Mouse (Mus musculus) spleen, postnatal 14 days (tissue): ENCODE measurements at regions not wholly inside any gene's neighbourhood (a gene's known extent, or its start where the extent isn't known, plus 50 kb on each side); places are given as distances from the start of the nearest gene placed in this dataset.

Experiments
- DNase-seq, 2 experiments: peaks; one replicate each; pipeline ENCODE4 v3.0.0; 2021 to 2022; ENCODE audit warnings: low spot score in 2 of 2

GRCm38 (mm10) chr9:41768316-41768715 lies 355.8 kb downstream of the Sorl1 start:
- DNase-seq, result no peak

- DNase-seq, result no peak
Measured at GRCm38 (mm10) chr9:41766533-41766920, 357.6 kb downstream of the Sorl1 start.

- DNase-seq, result no peak
Measured at GRCm38 (mm10) chr9:41765816-41766532, 358.1 kb downstream of the Sorl1 start.

- no peak for DNase-seq
Measured at GRCm38 (mm10) chr9:41761050-41761576, 363.0 kb downstream of the Sorl1 start.

GRCm38 (mm10) chr9:41754434-41755002 lies 369.6 kb downstream of the Sorl1 start:
- no peak for DNase-seq

GRCm38 (mm10) chr9:41745979-41746647 lies 378.0 kb downstream of the Sorl1 start:
- DNase-seq, result no peak

- DNase-seq, result no peak
Measured at GRCm38 (mm10) chr9:41741500-41741899, 382.6 kb downstream of the Sorl1 start.

GRCm38 (mm10) chr9:41740536-41740935 lies 383.6 kb downstream of the Sorl1 start:
- no peak for DNase-seq

- DNase-seq, result no peak
Measured at GRCm38 (mm10) chr9:41737671-41738070, 386.4 kb downstream of the Sorl1 start.

- DNase-seq, result no peak
Measured at GRCm38 (mm10) chr9:41736881-41737280, 387.2 kb downstream of the Sorl1 start.

- DNase-seq, result no peak
Measured at GRCm38 (mm10) chr9:41736234-41736859, 387.8 kb downstream of the Sorl1 start.

- DNase-seq, result no peak
Measured at GRCm38 (mm10) chr9:41735448-41736233, 388.5 kb downstream of the Sorl1 start.

GRCm38 (mm10) chr9:41734925-41735447 lies 389.1 kb downstream of the Sorl1 start:
- DNase-seq, result no peak

- no peak for DNase-seq
Measured at GRCm38 (mm10) chr9:41721609-41722008, 402.5 kb downstream of the Sorl1 start.

- no peak for DNase-seq
Measured at GRCm38 (mm10) chr9:41715231-41715630, 408.9 kb downstream of the Sorl1 start.

- DNase-seq, result no peak
Measured at GRCm38 (mm10) chr9:41705972-41706371, 418.1 kb downstream of the Sorl1 start.

GRCm38 (mm10) chr9:41705461-41705903 lies 418.6 kb downstream of the Sorl1 start:
- no peak for DNase-seq

- DNase-seq, result no peak
Measured at GRCm38 (mm10) chr9:41703091-41703490, 421.0 kb downstream of the Sorl1 start.

- DNase-seq, result no peak
Measured at GRCm38 (mm10) chr9:41700683-41701082, 423.4 kb downstream of the Sorl1 start.

- DNase-seq, result no peak
Measured at GRCm38 (mm10) chr9:41699031-41699430, 425.1 kb downstream of the Sorl1 start.
